Mouse (Mus musculus): ENCODE measurements around the gene Trip6.

- TF ChIP-seq EP300 (IDR thresholded peaks at IDR 0.05; ENCODE audit: low read depth): no peak
- peak; percentile 57 for TF ChIP-seq CTCF (IDR thresholded peaks at IDR 0.05; ENCODE audit: low read depth)
These were observed 36.6 kb downstream of the Trip6 start for GRCm38 (mm10) chr5:137277360-137278342.
